Mouse (Mus musculus): ENCODE measurements around the gene Slc7a9.

Gene Slc7a9

DNA sequence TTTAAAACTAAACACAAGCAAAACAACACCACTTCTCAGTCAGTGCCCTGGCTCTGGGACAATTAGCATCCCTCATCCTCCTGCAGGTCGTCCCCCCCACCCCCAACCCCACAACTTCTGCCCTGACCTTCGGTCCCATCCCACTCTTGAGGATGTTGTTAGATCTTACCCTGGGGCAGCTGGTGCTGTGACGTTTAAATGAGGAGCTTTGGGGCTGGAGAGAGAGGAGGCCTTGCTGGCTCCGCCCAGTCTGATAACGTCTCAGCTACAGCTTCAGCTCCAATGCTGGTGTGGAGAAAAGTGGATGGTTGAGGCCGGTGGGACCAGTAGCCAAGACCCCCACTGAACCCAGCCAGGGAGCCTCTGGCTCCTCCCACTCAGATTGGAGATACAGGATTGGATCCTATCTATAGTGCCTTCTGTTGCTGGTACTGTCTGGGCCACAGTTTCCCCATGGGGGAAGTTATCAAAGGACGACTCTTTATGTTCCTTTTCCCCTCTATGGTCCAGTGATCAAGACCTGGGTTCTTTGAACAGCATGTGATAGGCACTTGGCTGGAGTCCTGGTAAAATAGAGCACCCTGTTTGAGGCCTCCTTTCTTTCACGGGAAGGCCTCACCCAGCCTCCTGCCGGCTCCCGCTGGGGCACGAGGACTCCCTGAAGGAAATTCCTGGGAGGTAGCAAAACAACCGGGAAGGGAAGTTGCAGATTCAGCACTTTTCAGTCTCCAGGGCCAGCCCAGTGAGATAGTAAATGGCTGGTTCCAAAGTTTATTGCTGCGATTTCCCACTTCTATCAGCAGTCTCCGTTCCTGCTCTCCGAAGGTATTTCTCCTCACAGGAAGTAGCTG, at the start of gene Slc7a9:
Slc7a9 (plus strand) TSS at position 801 of the 851 bp plus-strand sequence.
- peak; percentile 93 for DNase-seq

DNA sequence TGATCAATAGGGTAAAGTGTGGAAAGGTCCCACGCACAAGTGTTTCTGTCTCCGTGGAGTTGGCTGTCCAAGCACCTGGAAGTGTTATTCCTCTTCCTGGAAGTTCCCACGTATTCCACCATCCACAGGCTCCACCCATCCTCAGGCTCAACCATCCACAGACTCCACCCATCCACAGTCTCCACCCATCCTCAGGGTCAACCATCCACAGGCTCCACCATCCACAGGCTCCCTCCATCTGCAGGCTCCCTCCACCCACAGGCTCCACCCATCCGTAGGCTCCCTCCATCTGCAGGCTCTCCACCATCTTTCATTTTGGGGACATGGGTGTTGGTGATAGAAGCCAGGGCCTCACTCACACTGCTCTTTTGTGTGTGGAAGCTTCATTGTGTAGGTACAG, 47.4 kb upstream of the Slc7a9 start:
- DNase-seq: no peak

DNA sequence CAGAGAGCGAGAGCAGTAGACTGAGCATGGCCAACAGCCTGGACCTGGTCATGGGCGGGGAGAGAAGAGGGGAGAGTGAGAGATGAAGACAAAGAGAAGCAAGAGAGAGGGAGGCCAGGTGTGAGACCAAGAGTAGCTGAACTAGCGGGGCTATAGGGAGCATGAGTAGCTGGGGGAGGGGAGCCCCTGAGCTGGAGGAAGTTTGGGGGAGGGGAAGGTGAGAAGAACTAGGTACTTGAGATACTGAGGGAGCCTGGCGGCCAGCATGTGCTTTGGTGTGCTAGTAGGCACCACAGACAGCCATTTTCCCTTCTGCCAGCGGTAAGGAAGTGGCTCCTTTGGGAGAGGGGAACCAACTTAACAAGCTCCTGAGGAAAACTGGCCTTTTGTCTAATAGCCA, 33.4 kb upstream of the Slc7a9 start:
- no peak for DNase-seq

DNA sequence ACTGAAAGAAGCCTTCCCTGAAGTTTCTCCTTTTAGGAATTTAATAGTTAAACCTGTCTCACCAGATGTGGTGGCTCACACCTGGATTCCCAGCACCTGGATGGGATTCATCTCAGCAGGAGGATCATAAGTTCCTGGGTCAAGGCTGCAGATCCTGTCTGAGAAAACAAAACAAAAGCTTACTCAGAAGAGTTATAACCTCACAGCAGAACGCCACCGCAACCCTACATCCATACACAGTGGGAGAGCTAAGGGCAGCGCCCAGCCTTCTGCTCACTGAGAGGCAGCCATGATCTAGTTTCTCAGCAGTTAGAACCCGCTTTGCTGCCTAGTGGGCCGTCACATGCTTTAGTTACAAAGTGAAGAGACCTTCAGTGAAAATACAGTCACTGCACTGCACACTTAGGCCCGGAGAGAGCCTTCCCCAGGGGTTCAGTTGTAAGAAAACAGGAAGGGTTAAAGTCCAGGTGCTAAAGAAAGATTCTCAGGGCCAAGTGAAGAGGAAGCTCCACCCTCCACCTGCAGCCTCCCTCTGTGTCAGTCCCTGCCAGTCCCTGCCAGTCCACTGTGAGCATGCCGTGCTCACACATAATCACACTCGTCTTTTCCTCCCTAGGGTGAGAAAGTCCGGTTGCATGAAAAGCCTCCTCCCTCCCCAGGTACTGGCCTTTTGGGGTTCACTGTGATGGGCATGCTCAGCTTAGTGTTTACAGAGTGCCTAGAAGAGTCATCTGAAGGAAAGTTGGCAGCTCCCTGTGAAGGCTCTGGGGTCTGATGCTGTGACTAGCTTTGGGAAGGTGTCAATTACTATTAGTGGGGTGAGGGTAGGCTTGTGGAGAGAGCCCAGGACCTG, 32.6 kb upstream of the Slc7a9 start:
- DNase-seq: peak; percentile 87

- no peak for DNase-seq
These were observed 32.0 kb upstream of the Slc7a9 start for GRCm38 (mm10) chr7:35416654-35416948.

- no peak for DNase-seq
These were observed 25.5 kb upstream of the Slc7a9 start for GRCm38 (mm10) chr7:35423071-35423470.

GRCm38 (mm10) chr7:35428146-35428545, 20.4 kb upstream of the Slc7a9 start:
- no peak for DNase-seq

DNA sequence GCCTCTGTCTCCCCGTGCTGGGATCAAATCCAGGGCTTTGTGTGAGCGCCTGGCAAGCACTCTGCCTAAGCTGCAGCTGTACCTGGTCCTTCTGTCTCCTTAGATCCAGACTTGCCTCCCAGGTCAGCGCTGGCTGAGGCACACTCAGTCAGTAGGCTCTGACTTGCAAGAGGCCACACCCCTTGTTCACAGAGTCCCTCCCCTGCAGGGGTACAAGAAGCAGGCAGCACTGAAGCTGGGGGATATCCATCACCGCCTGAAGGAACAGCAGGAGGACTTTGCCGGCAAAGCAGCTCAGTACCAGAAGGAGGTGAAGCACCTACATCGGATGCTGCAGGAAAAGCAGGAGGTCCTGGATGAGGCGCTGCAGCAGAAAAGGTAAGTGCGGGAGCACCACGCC, 13.3 kb upstream of the Slc7a9 start:
- DNase-seq: no peak

GRCm38 (mm10) chr7:35447501-35447900, 1.1 kb upstream of the Slc7a9 start:
- peak; percentile 70 for DNase-seq

GRCm38 (mm10) chr7:35448867-35449266, 271 bp downstream of the Slc7a9 start:
- DNase-seq: peak; percentile 85

- peak; percentile 52 for DNase-seq
These were observed 7.7 kb downstream of the Slc7a9 start for GRCm38 (mm10) chr7:35456091-35456814.

DNA sequence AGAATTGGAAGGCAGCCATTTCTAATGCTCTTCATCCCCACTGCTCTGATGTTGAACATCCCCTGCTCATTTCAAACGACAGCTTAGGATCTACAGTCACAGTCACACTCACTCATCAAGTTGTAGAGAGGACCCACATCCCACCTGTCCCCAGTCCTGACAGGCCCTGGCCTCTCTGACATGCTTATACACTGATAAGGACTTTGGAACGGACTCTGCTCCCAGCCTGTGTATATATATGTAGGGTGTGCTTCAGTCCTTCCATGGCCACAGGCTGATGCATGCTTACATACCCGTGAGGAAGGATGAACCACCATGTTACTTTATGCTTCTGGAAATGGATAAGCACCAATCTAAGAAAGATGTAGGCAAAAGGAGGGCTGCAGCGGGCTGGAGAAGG, 12.4 kb downstream of the Slc7a9 start:
- DNase-seq: no peak

DNA sequence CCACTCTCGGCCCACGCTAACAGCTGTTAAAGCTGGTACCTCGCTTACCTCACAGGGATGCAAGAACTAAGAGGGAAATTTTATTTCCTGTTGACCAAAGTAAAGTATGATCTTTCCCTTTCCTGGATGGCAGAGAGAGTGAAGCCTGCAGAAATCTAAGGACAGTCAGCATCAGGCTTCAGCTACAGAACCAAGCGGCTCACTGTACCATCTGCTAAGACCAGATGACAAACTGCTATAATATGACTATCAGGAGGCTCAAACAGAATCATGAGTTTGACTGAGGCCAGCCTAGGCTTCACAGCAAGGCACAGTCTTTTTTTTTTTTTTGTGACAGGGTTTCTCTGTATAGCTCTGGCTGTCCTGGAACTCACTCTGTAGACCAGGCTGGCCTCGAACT, 16.4 kb downstream of the Slc7a9 start:
- no peak for DNase-seq

DNA sequence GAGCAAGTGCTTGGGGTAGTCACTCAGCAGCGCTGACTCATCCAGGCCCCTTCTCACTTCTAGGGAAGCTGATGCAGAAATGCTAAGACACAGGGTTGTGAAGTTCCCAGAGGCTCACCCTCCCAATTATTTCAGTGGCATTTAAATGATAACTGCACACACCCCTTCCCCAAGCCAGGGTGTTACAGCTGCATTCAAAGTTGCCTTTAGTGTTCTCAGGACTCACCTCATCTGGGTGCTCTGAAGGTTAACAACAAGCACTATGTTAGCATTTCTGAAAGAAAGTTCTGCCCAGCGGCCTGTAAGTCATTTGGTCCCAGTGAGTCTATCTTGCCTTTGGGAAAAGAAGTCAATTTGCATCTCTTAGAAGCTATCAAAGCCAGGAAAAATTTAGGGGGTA, 19.3 kb downstream of the Slc7a9 start:
- no peak for DNase-seq

DNA sequence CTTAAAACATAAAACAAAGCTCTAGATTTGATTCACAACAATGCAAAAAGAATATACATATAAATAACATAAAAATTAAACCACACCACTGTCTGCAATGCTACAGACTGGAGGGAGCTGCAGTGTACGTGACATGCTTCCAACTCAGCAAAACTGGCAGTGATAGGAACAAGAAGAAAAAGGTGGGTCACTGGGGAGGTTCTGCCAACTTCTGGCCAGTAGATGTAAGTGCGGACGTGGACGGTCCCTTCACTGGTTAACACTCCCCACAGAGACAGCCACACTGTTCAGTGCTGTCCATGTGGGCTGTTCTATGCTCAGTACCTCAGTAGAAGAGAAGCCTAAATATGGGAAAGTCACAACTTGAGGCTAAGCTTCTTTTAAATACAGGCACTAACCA, 22.2 kb downstream of the Slc7a9 start:
- peak; percentile 25 for DNase-seq

DNA sequence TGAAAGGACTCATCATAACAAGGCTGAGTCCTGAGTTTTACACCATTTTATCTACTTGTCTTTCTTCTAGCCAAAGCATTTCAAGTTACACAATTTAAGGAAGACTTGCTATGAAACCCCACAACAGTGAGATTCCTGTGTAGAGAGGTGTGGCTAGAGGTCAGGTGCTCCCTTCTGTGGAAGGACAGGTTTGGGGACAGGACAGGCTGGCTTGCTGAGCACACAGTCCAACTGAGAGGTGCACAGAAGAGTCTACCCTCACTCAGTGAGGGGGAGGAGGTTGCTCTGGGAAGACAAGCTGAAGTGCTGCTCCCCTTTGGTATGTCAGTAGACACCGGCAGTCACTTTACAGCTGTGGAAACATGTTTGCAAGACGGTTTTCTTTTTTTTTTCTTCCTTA, 27.9 kb downstream of the Slc7a9 start:
- DNase-seq: no peak

- DNase-seq: no peak
These were observed 36.5 kb downstream of the Slc7a9 start for GRCm38 (mm10) chr7:35485126-35485525.

DNA sequence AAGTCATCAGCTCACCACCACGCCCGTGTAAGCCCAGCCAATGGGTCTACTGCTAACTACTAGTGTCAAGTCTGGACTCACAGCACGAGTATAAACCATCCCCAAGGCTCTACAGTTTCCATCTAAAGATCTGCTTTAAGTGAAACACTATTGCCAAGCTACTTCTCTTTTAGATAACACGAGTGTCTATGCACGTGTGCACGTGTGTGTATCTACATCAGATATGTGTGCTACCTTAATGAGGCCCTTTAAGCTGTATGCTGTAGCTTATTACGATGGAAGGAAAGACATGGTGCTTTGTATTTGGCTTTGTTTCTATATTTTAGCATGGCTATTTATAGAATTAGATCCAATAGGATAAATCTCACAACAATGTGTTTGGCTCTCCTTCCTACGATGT, 38.0 kb downstream of the Slc7a9 start:
- no peak for DNase-seq

GRCm38 (mm10) chr7:35490186-35490585, 41.6 kb downstream of the Slc7a9 start:
- no peak for DNase-seq

- DNase-seq: no peak
These were observed 42.4 kb downstream of the Slc7a9 start for GRCm38 (mm10) chr7:35491005-35491404.

GRCm38 (mm10) chr7:35497516-35497915, 48.9 kb downstream of the Slc7a9 start:
- no peak for DNase-seq

- DNase-seq: peak; percentile 17
These were observed 53.4 kb downstream of the Slc7a9 start for GRCm38 (mm10) chr7:35501995-35502394.
